Mouse (Mus musculus): Measurements from ENCODE around the gene Cfap298.

DNA sequence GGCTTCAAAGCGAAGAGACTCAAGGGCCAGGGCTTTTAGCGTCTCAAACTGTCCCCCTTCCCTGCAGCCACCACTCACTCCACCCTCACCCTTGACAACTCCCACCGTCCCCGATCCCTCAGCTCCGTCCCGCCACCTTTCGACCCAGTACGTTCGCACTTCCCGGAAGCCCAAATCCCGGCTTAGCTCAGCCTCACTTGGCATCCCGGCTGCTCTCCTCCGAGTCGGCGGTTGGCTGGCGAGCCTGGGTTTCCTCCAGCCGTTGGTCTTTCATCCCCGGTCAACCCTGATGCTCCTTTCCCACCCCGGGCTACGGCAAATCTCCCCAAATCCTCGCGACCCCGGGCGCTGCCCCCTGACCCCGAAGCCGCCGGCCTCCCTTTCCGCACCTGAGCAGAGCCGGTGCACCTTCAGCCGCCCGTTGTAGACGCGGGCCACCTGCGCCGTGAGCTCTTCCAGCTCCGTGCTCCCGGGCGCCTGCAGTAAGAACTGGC lies 674 bp downstream of the Cfap298 start:
- TF ChIP-seq CTCF (IDR thresholded peaks at IDR 0.05; ENCODE audit: control insufficient read depth, insufficient read depth, insufficient replicate concordance, low read depth, low read length) (no peak), POLR2A (IDR thresholded peaks at IDR 0.05; ENCODE audit: control insufficient read depth, low read depth, low read length) (peak; percentile 47)
